Mouse (Mus musculus): ENCODE measurements around the gene Olfr378.

The Olfr378 gene

DNA sequence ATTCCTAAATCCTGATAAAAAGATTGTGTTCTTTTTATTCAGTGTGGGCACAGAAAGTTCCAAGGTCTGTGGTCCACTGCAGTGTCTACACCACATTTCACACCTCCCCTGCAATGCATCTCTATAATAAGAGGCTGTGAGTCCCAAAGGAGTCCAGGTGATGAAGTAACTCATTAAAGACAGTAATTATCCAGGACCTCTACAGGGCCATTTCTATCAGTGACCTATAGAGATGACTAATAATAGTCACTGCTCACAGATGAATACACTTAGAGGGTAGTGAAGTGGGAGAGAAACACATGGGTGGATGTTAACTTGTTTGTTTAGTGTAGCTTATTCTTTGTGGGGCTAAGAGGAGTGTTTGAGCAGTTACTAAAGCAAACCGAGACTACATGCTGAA, at the start of gene Olfr378:
TSS of gene Olfr378 (minus strand) at position 101 of the 400 bp plus-strand sequence.
- no peak for DNase-seq (ENCODE audit: low spot score)

DNA sequence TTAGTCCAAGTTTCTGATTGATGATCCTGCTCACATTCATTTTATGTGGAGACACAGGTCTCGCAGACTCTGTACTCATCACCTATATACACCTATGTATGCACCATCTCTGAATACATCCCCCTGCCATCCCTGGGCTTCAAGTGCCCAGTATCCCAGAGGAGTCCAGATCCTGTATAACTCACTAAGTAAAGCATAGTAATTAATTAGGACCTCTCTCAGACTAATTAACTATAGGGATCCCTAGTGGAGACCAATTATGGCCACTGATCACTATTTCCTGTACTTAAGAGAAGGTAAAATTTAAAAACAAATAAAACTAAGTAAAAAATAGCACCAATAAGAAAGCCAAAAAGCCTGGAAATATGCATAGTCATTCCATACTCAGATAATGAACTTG, 29.1 kb upstream of the Olfr378 start, which contains the start of gene Olfr380:
TSS of gene Olfr380 (minus strand) at position 101 of the 400 bp plus-strand sequence.
- no peak for DNase-seq (ENCODE audit: low spot score)

DNA sequence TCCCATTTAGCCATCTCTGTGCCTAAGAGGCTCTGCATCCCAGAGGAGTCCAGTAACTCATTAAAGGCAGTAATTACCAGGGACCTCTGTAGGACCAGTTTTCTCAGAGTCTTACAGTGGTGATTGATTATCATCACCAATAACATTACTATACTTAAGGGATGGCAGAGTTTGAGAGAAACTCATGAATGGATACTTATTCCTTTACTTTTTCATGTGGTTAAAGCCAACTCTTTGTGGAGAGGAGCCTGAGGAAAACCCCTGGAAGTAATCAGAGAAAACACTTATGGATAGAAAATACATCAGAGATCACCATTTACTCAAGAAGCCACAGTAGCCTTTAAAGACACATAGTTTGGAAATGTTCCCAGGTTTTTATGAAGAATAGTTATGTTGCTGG, 28.8 kb downstream of the Olfr378 start, which contains the start of gene Olfr1:
TSS of gene Olfr1 (minus strand) at position 101 of the 400 bp plus-strand sequence.
- no peak for DNase-seq (ENCODE audit: low spot score)

DNA sequence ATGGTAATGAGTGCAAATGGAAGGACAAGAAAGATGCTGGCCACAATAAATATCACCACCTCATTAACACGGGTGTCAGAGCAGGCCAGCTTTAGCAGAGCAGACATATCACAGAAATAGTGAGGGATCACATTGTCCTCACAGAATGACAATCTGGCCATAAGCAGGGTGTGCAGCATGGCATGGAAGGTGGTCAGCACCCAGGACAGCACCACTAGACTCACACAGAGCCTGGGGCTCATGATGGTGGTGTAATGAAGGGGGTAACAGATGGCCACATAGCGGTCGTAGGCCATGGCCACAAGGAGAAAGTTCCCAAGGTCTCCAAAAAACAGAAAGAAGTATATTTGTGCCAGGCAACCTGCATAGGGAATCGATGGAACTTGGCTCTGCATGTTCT, 32.9 kb downstream of the Olfr378 start:
- no peak for DNase-seq (ENCODE audit: low spot score)

Data from embryo, embryonic 10.5 days (tissue).